Mouse (Mus musculus) limb, embryonic 13.5 days (tissue): Measurements from ENCODE around the gene Ccs. TPM values are rescaled to one million over a fixed set of nuclear protein-coding genes. Genes with fewer than 3 reads are reported as not detected.
"Not testable (repeated sequence)": the region's sequence is repeated elsewhere in the genome, so short reads cannot be mapped to it uniquely, and the experiment has no call there.

Experiments used
- ATAC-seq: fragments of 200-750 bp; cut with Nextera tagmentation; 2 replicates; pipeline ENCODE4 v1.8.0; 2017; ENCODE audit warnings: low read depth, moderate number of reproducible peaks, moderate TSS enrichment; ENCODE audit not compliant: low FRiP score
- H3K27ac ChIP-seq: fragments of 300-500 bp; sonication (generic); 2 replicates; pipeline ENCODE4 v1.5.1; 2015; ENCODE audit warnings: inconsistent platforms, mild to moderate bottlenecking, moderate library complexity
- H3K27me3 ChIP-seq: fragments of 300-500 bp; sonication (generic); 2 replicates; pipeline ENCODE4 v1.6.1; 2015; ENCODE audit warnings: mild to moderate bottlenecking, inconsistent platforms
- H3K36me3 ChIP-seq: fragments of 300-500 bp; sonication (generic); 2 replicates; pipeline ENCODE4 v1.6.1; 2015; ENCODE audit warnings: inconsistent platforms, mild to moderate bottlenecking, moderate library complexity
- H3K4me1 ChIP-seq: fragments of 300-500 bp; sonication (generic); 2 replicates; pipeline ENCODE4 v1.6.1; 2015; ENCODE audit warnings: inconsistent platforms
- H3K4me2 ChIP-seq: fragments of 300-500 bp; sonication (generic); replicated peaks from 2 replicates; pipeline ENCODE4 v1.6.1; 2015; ENCODE audit warnings: inconsistent platforms, mild to moderate bottlenecking, moderate library complexity
- H3K4me3 ChIP-seq: fragments of 300-500 bp; sonication (generic); 2 replicates; pipeline ENCODE4 v1.5.1; 2015; ENCODE audit warnings: moderate library complexity, mild to moderate bottlenecking, inconsistent platforms
- H3K9ac ChIP-seq: fragments of 300-500 bp; sonication (generic); 2 replicates; pipeline ENCODE4 v1.6.1; 2015; ENCODE audit warnings: mild to moderate bottlenecking, inconsistent platforms
- H3K9me3 ChIP-seq: fragments of 300-500 bp; sonication (generic); 2 replicates; pipeline ENCODE4 v1.6.1; 2016; ENCODE audit warnings: inconsistent platforms
- WGBS: fragments of 180-500 bp; shearing (Covaris S2); methylation state at CpG from one replicate; pipeline ENCODE4 v1.1.7; 2015; 5-methylcytosine and 5-hydroxymethylcytosine counted together
- polyA plus RNA-seq: library from polyadenylated mRNA; unstranded; fragments of >200 nt; fragmentation: Nextera tagmentation; extraction: Ambion mirVana; gene quantifications from 2 replicates; pipeline ENCODE4 v1.2.1, GENCODE M21; 2015

Gene Ccs
- 64.4 and 66.2 TPM in 2 replicates for polyA plus RNA-seq

GRCm38 (mm10) chr19:4839149-4839548, at the start of gene Ccs, which contains the start of gene Ccdc87:
Gene Ccs (minus strand): TSS chr19:4839332.
Gene Ccdc87 (plus strand): TSS chr19:4839366.
- Histone ChIP-seq H3K4me2 (peak within 1 kb of the TSS; percentile 96), H3K27me3 (peaks cover 35% of the 10 kb centered on the region), H3K4me1 (peaks cover 19% of the 10 kb centered on the region), H3K9me3 (no peaks in the 10 kb centered on the region), H3K36me3 (no peaks in the 10 kb centered on the region; the same call in 1 of the 2 replicates), H3K9ac (peak within 1 kb of the TSS; percentile 74), H3K27ac (no peak within 1 kb of the TSS), H3K4me3 (peak within 1 kb of the TSS; percentile 54)
- ATAC-seq, result peak; percentile 99
- WGBS, result under 1% methylated on average over 25 of the region's 25 CpGs

- no peak for ATAC-seq
- WGBS, result 80% methylated on average over 4 of the region's 4 CpGs
Observed at GRCm38 (mm10) chr19:4883961-4884360, 44.8 kb upstream of the Ccs start.

GRCm38 (mm10) chr19:4879324-4879703, 40.2 kb upstream of the Ccs start:
- peaks cover 15% of the 10 kb centered on the region for H3K4me1 ChIP-seq
- no peaks in the 10 kb centered on the region for H3K9me3 ChIP-seq
- H3K27ac ChIP-seq, result no peak overlapping the region
- peak overlapping the region; percentile 90 for H3K4me2 ChIP-seq
- no peak for ATAC-seq
- 49% methylated on average over 10 of the region's 10 CpGs for WGBS
- peak overlapping the region; percentile 84 for H3K9ac ChIP-seq
- H3K4me3 ChIP-seq, result peak overlapping the region; percentile 97
- peaks cover 12% of the 10 kb centered on the region; the same call in 1 of the 2 replicates for H3K36me3 ChIP-seq
- H3K27me3 ChIP-seq, result peaks cover 5% of the 10 kb centered on the region; the same call in 1 of the 2 replicates

More at GRCm38 (mm10) chr19:4883961-4884360, 44.8 kb upstream of the Ccs start:
- Histone ChIP-seq H3K4me3 (no peak overlapping the region), H3K27me3 (no peaks in the 10 kb centered on the region), H3K27ac (no peak overlapping the region), H3K9me3 (no peaks in the 10 kb centered on the region), H3K4me2 (no peak overlapping the region), H3K4me1 (peaks cover 5% of the 10 kb centered on the region), H3K36me3 (peaks cover 12% of the 10 kb centered on the region; the same call in 1 of the 2 replicates), H3K9ac (no peak overlapping the region)

DNA sequence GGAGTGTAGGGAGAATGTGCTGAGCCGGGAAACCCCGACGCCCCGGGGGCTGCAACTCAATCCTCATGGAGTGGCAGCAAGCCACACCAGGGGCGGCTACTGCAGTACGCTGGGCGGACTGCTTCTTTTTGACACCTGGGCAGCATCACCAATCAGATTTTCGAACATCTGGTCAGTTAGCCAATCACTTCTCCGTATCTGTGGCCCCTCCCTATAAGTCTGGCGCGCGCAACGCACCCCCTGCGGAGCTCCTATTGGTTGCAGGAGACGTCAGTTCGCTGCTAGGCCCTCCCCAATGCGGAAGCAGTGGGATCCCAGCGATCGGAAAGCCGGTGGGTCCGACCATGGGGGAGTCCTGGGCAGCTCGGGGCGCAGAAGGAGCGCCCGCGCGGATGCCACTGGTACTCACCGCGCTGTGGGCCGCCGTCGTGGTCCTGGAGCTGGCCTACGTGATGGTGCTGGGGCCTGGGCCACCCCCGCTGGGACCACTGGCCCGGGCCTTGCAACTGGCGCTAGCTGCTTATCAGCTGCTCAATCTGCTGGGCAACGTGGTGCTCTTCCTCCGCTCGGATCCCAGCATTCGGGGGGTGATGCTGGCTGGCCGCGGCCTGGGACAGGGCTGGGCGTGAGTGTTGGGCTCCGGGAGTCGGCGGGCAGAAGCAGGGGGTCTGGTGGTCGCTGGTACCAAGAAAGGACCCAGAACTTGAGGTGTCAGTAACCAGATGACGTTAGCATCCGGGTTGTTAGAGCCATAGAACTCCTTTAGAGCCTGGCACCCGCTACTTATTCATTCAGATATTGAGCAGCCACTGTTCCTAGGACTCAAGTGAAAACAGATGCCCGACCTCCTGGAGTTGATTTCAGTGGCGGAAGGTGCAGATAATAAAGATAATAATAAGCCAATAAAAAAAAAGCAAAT, 39.5 kb upstream of the Ccs start, which contains the start of gene Zdhhc24:
Gene Zdhhc24, plus strand, starts transcription at position 264 of the 919 bp plus-strand sequence.
- H3K4me1 ChIP-seq, result peaks cover 15% of the 10 kb centered on the region
- under 1% methylated on average over 52 of the region's 52 CpGs for WGBS
- no peaks in the 10 kb centered on the region for H3K9me3 ChIP-seq
- peak within 1 kb of the TSS; percentile 58 for H3K27ac ChIP-seq
- peak within 1 kb of the TSS; percentile 97 for H3K4me3 ChIP-seq
- peaks cover 10% of the 10 kb centered on the region; the same call in 1 of the 2 replicates for H3K36me3 ChIP-seq
- H3K27me3 ChIP-seq, result peaks cover 5% of the 10 kb centered on the region; the same call in 1 of the 2 replicates
- peak; percentile 98 for ATAC-seq
- peak within 1 kb of the TSS; percentile 90 for H3K4me2 ChIP-seq
- H3K9ac ChIP-seq, result peak within 1 kb of the TSS; percentile 84

GRCm38 (mm10) chr19:4877785-4878184, 38.7 kb upstream of the Ccs start, which contains the start of gene Actn3:
Gene Actn3 (minus strand): TSS chr19:4877909.
- ATAC-seq, result peak; percentile 5; the same call in 1 of the 2 replicates
- peak within 1 kb of the TSS; percentile 58 for H3K27ac ChIP-seq
- WGBS, result 2% methylated on average over 17 of the region's 17 CpGs
- peaks cover 15% of the 10 kb centered on the region for H3K4me1 ChIP-seq
- peaks cover 5% of the 10 kb centered on the region; the same call in 1 of the 2 replicates for H3K27me3 ChIP-seq
- H3K36me3 ChIP-seq, result 0 out of 2 replicates have a peak, but pooled peaks cover 3% of the 10 kb centered on the region
- peak within 1 kb of the TSS; percentile 90 for H3K4me2 ChIP-seq
- H3K9ac ChIP-seq, result peak within 1 kb of the TSS; percentile 84
- H3K9me3 ChIP-seq, result no peaks in the 10 kb centered on the region
- H3K4me3 ChIP-seq, result peak within 1 kb of the TSS; percentile 97

DNA sequence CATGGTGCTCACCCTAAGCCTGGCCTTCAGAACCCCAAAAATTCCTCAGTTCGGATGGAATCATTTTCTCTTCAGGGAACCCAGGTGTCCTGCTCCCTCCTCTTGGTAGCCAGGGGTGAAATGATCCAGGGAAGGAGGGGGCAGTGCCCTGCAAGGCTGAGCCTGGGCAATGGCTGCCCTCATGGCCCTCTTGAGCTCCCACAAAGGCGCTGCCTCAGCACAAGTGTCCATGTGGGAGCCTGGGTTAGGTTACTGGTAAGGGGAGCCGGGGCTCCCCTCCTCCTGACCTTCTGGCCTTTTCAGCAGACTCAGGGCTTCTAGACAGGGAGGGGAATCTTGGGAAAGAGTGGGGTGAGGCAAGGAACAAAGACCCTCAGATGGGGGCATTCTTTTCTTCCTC, 37.6 kb upstream of the Ccs start:
- no peak overlapping the region for H3K27ac ChIP-seq
- H3K4me3 ChIP-seq, result no peak overlapping the region
- no peak for ATAC-seq
- H3K4me2 ChIP-seq, result peak overlapping the region; percentile 90; the same call in 1 of the 2 replicates
- no peak overlapping the region for H3K9ac ChIP-seq
- 66% methylated on average over 3 of the region's 3 CpGs for WGBS
- H3K36me3 ChIP-seq, result no peaks in the 10 kb centered on the region
- peaks cover 15% of the 10 kb centered on the region for H3K4me1 ChIP-seq
- H3K9me3 ChIP-seq, result no peaks in the 10 kb centered on the region
- H3K27me3 ChIP-seq, result peaks cover 5% of the 10 kb centered on the region; the same call in 1 of the 2 replicates

DNA sequence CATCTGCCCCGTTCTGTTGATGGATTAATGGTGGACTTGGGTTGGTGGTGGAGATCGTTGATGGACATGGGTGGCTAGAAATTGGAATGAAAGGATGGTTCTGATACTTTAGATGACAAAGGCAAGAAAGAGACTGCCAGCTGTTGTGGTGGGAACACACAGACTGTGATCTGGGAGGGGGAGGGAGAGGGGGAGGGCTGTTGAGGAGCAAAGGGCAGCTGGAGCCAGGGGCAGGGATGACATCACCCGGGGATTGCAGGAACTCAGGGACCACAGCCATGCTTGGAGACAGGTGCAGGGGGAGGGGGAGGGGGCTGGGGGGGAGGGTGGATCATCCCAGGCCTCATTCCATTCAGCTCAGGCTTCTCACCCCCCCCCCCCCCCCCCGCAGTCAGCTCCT, 37.1 kb upstream of the Ccs start:
- no peak overlapping the region for H3K4me2 ChIP-seq
- no peak for ATAC-seq

DNA sequence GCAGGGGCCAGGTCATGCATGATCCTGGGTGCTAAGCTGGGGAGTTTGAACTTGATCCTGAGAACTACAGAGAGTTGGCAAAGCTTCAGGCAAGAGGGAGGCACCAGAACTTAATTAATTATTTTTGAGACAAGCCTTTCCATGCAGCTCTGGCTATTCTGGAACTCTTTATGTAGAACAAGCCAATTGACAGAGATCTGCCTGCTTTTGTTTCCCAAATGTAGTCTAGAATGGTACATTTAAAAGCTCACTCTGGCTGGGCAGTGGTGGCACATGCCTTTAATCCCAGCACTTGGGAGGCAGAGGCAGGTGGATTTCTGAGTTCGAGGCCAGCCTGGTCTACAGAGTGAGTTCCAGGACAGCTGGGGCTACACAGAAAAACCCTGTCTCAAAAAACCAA, 35.5 kb upstream of the Ccs start:
- not testable (repeated sequence) for H3K27me3 ChIP-seq, H3K9ac ChIP-seq, H3K36me3 ChIP-seq, H3K4me3 ChIP-seq, H3K27ac ChIP-seq, H3K4me2 ChIP-seq, ATAC-seq, H3K9me3 ChIP-seq
- H3K4me1 ChIP-seq, result peaks cover 15% of the 10 kb centered on the region
- WGBS, result 85% methylated on average over 1 of the region's 1 CpGs

More for the DNA sequence above, 37.1 kb upstream of the Ccs start:
- Histone ChIP-seq H3K9me3 (no peaks in the 10 kb centered on the region), H3K27ac (no peak overlapping the region), H3K4me1 (peaks cover 15% of the 10 kb centered on the region), H3K27me3 (peaks cover 5% of the 10 kb centered on the region; the same call in 1 of the 2 replicates), H3K36me3 (no peaks in the 10 kb centered on the region), H3K4me3 (no peak overlapping the region), H3K9ac (no peak overlapping the region)
- WGBS, result 75% methylated on average over 2 of the region's 4 CpGs

DNA sequence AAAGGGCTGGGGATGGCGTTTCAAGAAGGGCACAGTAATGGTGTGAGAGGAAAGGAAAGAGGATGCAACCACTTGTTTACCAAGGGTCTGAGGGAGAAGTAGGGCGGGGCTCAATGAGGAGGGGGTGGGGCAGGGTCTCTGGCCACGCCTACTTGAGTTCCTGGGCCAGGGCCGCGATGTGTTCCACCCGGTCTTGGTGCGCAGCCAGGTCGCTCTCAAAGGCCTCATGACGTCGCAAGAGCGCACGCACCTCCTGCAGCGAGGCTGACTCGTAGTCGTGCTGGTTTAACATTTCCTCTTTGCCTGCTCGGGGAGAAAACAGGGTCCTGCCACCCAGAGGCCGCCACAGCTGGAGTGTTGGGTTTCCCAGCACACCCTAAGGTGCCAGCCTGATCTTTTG, 26.0 kb upstream of the Ccs start:
- H3K4me2 ChIP-seq, result peak overlapping the region; percentile 41
- ATAC-seq, result no peak
- H3K9ac ChIP-seq, result no peak overlapping the region
- 4% methylated on average over 17 of the region's 17 CpGs for WGBS
- H3K36me3 ChIP-seq, result peaks cover 4% of the 10 kb centered on the region
- no peaks in the 10 kb centered on the region for H3K9me3 ChIP-seq
- peaks cover 26% of the 10 kb centered on the region for H3K27me3 ChIP-seq
- H3K4me3 ChIP-seq, result peak overlapping the region; percentile 15; the same call in 1 of the 2 replicates
- peaks cover 5% of the 10 kb centered on the region; the same call in 1 of the 2 replicates for H3K4me1 ChIP-seq
- no peak overlapping the region for H3K27ac ChIP-seq

DNA sequence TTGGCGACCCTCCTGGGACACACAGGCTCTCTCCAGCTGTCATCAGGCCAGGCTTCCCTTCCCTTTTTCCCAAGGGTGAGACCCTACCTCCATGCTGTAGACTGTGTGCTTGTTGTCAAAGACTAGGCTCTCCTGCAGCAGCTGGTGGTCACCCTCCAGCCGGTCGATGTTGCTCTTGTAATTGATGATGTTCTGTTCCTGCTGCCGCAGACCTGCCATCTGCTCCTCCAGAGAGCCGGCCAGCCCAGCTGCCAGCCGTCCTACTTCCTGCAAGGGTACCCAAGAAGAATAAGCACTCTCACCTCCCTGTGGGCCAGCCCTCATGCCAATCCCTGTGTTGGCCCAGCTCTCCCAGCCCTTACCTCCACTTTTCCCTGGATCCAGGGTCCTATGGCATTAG, 23.9 kb upstream of the Ccs start:
- Histone ChIP-seq H3K9me3 (no peaks in the 10 kb centered on the region), H3K27ac (no peak overlapping the region), H3K4me2 (no peak overlapping the region), H3K36me3 (peaks cover 7% of the 10 kb centered on the region), H3K9ac (no peak overlapping the region), H3K4me3 (no peak overlapping the region), H3K27me3 (peaks cover 22% of the 10 kb centered on the region), H3K4me1 (peaks cover 5% of the 10 kb centered on the region; the same call in 1 of the 2 replicates)
- 80% methylated on average over 6 of the region's 6 CpGs for WGBS
- no peak for ATAC-seq

DNA sequence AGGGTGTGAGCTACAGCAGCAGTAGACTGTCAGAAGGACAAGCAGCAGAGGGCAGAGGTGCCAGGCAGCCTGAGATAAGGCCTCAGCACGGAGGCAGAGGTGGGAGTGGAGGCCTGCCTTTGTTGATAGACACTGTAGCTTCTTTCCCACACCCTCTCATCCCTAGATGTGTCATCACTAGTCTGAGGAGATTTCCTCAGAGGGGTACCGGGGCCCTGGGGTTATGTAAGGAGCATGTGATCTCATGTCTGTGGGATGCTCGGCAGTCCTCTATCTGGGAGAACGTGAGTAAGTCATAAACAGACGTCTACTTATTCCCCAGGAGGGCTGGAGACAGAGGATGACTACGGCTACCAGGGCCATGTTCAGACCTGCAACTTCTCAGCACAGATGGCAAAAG, 19.9 kb upstream of the Ccs start:
- Histone ChIP-seq H3K36me3 (peaks cover 7% of the 10 kb centered on the region), H3K4me3 (no peak overlapping the region), H3K9ac (no peak overlapping the region), H3K27me3 (0 out of 2 replicates have a peak, but pooled peaks cover 4% of the 10 kb centered on the region), H3K4me2 (no peak overlapping the region), H3K4me1 (peaks cover 7% of the 10 kb centered on the region; the same call in 1 of the 2 replicates), H3K27ac (no peak overlapping the region), H3K9me3 (no peaks in the 10 kb centered on the region)
- WGBS, result 76% methylated on average over 6 of the region's 6 CpGs
- no peak for ATAC-seq

DNA sequence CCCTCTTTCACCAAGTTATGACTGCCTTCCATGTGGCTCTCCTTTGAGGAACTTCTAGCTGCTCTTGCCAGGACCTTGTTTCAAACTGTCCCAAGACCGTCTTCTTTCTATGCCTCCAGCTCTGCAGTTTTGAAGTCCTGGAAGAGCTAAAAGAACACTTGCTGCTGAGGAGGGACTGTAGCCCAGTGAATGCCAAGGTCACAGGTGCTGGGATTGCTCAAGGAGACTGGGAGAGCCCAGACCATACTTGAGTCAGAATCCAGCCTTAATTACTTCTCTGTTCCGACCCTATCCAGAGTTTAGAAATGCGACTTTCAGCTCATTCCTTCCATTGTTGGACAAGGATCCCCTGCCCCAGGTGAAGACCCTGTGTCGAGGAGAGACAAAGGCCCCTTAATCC, 16.8 kb upstream of the Ccs start:
- H3K4me3 ChIP-seq, result peak overlapping the region; percentile 63
- H3K4me1 ChIP-seq, result peaks cover 7% of the 10 kb centered on the region; the same call in 1 of the 2 replicates
- H3K27ac ChIP-seq, result no peak overlapping the region
- WGBS, result 81% methylated on average over 4 of the region's 4 CpGs
- peak overlapping the region; percentile 98 for H3K4me2 ChIP-seq
- ATAC-seq, result no peak
- H3K27me3 ChIP-seq, result no peaks in the 10 kb centered on the region
- peaks cover 7% of the 10 kb centered on the region for H3K36me3 ChIP-seq
- no peak overlapping the region for H3K9ac ChIP-seq
- H3K9me3 ChIP-seq, result no peaks in the 10 kb centered on the region
